Mouse (Mus musculus) heart, adult 18-20 months (tissue): ENCODE data around the gene Pip5k1c. TPM values are rescaled to one million over a fixed set of nuclear protein-coding genes. Genes with fewer than 3 reads are reported as not detected.

ENCODE experiments used
- DNase-seq, 2 experiments: peaks; one replicate each; pipeline ENCODE4 v3.0.0; 2021 to 2022; ENCODE audit warnings: mixed read lengths in 1 of 2
- total RNA-seq, 2 experiments: library from RNA; stranded (reverse); gene quantifications; 2 replicates each; pipeline ENCODE4 v1.2.3; 2021

Pip5k1c gene
- total RNA-seq, 2 experiments from 2014 or later, result 23.1 to 25.6 TPM

DNA sequence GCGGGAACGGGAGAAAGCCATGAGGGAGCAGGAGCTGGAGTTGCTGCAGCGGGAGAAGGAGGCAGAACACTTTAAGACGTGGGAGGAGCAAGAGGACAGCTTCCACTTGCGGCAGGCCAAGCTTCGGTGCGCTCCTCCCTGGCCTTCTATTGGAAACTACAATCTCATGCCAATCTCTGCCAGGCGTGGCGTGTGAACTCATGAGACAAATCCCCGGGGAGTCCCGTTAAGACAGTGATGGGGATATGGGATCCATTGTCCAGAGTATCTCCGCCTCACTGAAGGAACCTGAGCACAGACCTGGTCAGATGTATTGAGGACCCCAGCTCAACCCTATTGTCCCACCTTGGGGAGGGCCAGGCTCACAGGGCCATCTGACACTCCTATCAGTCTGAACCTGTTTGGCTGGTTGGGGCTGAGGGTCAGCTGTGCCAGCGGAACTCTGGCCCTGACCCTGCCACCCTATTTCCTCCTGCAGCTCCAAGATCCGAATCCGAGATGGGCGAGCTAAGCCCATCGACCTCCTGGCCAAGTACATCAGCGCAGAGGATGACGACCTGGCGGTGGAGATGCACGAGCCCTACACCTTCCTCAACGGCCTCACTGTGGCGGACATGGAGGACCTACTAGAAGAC, 30.5 kb downstream of the Pip5k1c start:
- no peak for DNase-seq

DNA sequence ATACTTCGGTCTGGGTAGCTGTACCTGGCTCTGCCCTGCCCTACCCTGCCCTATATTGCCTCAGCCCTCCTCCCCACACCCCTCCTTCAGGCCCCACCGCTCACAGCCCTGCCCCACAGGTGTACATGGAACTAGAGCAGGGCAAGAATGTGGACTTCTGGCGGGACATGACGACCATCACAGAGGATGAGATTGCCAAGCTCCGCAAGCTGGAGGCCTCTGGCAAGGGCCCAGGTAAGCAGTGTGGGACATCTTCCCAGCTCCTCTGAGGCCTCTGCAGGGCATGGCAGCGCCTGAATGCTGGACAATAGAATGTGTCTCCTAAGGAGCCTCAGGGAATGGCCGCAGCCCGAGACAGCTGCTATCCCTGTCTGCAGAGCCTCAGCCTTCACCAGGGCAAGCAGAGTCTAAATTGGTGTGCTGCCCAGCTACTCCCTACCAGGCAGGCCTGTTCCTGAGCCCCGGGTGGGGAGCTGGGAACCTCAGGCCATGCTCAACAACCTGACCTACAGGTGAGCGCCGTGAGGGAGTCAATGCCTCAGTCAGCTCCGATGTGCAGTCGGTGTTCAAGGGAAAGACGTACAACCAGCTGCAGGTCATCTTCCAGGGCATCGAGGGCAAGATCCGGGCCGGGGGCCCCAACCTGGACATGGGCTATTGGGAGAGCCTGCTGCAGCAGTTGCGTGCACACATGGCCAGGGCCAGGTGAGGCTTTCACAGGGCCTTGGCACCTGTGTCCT, 31.2 kb downstream of the Pip5k1c start:
- no peak for DNase-seq

DNA sequence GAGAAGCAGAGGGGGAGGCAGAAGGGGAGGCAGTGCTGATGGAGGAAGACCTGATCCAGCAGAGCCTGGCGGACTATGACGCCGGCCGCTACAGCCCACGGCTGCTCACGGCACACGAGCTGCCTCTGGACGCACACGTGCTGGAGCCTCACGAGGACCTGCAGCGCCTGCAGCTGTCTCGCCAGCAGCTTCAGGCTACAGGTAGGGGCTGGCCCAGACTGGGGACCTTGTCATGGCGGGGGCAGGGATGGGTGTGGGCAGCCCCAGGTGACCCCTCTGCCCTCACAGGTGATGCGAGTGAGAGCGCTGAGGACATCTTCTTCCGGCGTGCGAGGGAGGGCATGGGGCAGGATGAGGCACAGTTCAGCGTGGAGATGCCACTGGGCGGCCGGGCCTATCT, 32.4 kb downstream of the Pip5k1c start:
- DNase-seq, result no peak

DNA sequence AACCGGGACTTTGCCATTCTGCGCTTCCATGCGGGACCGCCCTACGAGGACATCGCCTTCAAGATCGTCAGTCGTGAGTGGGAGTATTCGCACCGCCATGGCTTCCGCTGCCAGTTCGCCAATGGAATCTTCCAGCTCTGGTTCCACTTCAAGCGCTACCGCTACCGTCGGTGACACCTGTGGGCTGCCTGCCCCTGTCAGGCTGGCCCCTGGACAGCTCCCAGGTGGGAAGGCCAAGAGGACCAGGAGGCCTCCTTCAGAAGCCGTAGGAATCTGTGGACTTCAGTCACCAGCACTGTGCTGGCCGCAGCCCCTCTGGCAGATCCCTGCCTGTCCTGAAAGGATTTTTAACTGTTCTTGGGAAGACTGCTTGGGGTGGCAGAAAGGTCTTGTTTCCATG, 33.0 kb downstream of the Pip5k1c start:
- no peak for DNase-seq

DNA sequence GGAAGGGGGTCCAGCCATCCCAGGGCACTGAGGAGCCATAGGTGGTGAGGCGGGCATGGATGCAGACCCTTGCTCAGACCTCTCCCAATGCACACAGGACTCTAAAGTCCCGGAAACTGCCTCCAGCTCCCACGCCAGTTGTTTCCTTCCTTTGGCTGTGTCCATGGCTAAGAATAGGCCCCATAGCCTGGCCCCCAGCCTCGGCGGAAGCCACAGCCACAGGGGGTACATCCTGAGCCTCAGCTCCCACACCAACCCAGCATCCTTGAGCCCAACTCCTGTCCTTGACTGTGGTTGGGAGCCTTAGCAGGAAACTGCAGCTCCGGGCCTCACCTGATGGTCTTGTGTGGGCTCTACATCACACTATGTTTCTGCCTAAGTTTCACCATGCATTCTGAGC, 34.1 kb downstream of the Pip5k1c start:
- DNase-seq, result peak; percentile 53 to 82

DNA sequence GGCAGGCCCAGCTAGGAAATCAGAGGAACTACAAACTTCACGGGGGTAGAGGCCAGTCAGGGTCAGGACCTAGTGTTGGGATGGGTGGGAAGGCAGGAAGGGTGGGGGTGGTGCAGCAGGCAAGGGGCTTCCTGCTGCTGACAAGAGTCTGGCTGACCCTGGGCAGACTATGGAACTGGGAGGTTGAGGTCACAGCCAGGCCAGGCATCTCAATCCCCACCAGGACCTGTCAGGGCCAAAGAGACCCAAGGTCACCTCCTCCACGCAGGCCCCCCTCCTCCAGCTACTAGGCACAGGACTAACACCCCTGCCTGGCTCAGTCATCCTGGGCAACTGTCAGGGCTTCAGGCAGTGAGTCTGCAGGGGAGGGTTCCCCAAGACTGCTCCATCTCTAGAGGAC, 35.2 kb downstream of the Pip5k1c start:
- DNase-seq, result peak; percentile 33 to 66

DNA sequence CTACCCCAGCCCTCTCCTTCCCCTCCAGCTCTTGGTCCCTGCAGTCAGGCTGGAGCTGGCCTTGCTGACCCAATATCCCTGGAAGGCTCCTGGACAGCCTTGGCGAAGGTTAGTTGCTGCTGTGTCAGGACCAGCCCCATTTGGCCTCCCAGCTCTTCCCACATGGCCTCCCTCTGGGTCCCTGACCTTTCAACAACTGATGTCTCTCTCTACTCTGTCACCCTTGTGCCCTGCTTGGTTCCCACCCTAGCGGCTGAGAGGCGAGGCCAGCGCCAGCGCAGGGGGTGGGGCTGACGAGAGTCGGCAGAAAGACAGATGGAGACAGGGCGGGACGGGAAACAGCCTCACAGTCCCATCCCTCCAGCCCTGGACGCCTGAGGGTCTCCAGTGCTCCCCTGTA, 35.6 kb downstream of the Pip5k1c start, which contains the start of gene Tbxa2r:
Gene Tbxa2r (plus strand): TSS at position 346 of the 400 bp plus-strand sequence.
- DNase-seq, result peak; percentile 74 to 81

DNA sequence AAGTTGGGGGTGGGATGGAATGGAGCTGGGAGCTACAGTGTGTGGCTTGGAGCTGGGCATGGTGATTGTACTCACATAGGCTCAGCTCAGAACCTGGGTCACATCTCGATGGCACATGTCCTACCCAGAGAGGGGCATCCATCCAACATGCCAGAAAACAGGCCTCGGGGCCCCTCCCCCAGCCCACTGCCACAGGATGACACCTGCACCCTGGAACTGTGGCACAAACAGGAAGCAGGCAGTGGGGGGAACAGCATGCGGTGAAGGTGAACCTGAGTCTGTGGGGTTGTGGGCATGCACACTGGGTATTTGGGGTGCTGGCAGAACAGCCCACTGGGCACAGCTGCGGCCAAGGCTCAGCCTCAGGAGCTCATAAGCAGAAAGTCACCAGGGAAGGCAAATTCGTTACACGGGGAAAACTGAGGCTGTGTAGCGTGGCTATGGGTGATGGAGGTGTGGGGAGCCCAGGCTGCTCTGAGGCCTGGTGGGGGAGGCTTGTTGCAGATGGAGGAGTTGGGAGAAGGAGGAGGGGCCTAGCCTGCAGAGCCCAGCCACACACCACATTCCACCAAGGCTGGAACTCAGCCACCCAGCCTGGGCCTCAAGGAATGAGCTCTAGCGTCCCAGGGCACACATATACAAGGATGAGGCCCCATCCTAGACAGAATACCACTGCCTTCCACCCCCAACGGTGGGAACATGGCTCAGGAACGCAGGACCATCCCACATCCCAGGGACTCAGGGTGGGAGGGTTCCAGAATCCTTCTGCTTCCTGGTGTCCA, 36.6 kb downstream of the Pip5k1c start:
- DNase-seq, result no peak

DNA sequence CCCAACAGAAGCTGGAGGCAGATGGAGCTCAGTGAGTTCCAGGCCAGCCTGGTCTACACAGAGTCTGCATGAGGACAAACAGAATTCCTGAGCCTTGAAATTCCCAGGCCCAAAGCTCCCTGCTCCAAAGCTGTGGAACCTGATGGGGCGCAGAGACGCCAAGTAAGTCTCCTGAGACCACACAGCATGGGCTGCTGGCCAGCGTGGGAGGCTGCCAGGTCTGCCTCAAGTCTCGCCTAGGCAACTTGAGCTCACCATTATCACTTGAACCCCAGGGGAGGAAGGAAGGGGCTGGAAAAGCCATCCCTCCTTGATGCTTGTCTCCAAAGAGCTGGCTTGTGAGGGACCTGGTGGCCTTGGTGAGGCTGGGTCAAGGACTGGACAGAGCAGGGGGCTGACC, 37.2 kb downstream of the Pip5k1c start:
- DNase-seq, result peak; percentile 77 to 79

DNA sequence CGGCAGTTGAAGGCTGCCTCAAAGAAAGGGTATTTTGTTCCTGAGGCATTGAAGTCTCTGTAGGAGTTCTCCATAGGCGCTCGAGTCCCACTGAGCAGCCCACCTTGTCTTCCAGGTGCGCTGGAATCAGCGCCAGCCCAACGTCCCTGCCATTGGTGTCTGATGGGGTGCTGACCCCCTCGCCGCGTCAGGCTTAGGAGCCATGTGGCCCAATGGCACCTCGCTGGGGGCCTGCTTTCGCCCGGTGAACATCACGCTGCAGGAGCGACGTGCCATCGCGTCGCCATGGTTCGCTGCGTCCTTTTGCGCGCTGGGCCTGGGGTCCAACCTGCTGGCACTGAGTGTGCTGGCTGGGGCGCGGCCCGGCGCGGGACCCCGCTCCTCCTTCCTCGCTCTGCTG, 39.5 kb downstream of the Pip5k1c start:
- no peak for DNase-seq

DNA sequence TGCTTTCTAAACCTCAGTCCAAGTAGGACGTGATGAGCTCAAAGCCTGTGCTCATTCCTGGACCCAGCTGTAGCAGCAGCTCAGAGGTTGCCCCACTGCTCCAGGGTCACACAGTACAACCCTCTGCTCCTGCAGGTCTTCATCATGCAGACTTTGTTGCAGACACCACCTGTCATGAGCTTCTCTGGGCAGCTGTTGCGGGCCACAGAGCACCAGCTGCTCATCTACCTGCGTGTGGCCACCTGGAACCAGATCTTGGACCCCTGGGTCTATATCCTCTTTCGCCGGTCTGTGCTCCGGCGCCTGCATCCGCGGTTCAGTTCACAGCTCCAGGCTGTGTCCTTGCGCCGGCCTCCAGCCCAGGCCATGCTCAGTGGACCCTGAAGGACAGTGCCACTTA, 41.6 kb downstream of the Pip5k1c start:
- DNase-seq, result no peak

DNA sequence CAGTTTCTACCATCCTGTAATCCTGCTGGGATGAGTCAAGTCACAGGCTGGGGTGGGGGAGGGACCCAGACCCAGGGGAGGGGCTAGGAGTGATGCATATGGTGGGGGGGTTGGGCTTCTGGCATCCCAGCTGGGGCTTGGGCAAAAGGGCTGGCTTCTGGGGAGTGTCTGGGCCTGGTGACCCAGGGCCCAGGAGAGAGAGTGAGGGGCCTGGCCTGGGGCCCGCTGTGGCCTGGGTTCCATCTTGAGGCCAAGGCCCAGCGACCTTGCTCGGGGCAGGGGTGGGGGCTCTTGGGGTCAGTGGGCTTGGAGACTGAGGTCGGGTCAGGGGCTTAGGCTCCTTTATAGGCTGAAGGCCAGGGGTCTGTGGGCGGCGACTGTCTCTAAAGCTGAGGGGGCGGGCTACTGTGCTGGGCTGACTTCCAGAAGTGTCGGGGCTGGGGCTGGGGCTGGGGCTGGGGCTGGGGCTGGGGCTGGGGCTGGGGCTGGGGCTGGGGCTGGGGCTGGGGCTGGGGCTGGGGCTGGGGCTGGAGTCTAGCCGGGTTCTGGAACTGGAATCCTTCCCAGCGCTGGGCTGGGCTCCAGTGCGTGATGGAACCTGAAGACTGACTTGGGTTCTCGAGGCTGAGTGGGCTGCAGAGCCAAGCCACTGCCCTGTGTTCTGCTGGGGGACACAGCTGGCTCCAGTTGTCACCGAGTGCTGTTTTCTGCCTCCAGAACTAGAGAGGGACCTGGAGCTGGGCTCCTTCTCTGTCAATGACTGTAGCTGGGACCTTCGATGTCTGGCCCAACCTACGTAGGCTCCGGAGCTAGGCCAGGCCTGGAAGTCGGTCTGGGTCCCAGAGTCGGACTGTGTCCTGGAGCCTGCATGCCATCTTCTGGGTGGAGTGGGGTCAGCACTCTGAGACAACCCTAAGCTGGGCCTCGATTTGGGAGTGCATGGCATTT, 42.9 kb downstream of the Pip5k1c start:
- DNase-seq, result no peak

DNA sequence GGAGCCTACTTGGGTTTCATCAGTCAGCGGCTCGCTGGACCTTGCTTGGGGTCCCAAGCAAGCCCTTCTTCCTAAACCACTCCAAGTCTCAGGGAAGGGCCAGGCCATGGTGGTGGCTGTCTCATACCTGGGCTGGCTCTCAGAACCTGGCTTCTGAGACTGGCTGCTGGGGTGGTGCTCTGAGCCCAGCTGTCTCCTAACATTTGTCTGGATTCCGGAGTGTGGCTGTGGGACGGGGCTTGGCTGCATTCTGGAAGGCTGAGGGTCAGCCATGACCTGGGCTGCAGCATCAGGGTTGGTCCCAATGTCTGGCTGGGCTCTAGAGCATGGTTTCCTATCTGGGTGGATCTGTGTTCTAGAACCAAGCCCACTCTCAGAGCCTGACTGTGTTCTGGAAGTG, 43.8 kb downstream of the Pip5k1c start:
- no peak for DNase-seq

DNA sequence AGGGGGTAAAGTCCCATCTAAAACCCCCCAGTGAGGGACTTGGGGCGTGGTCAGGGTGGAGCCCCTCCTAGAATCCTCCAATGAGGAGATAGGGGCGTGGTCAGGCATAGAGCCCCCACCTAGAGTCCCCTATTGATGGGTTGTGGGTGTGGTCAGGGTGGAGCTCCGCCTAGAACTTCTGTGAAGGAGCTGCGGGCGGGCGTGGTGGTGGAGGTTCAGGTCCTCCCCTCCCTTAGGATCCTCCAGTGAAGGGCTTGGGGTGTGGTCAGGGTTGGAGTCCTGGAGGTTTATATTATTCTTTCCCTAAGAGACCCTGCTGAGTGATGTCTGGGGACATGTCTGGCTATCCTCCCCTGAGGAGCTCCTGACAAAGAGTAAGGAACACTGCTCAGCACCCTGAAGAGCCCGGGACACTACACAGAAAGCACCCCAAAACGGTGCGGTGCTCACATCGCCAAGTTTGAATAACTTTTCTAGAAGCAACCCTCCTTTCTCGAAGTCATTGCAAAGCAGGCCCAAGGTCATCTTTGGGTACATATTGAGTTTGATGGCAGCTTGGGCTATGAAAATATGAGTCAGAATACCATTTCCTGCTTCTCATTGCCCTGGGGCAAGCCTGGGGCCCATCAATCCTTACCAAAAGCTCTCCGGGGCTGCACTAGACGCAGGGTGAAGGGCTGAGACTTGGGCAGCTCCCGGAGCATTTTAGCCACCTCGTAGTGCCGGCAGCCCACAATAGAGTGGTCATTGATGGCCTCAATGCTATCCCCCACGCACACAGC, 48.0 kb downstream of the Pip5k1c start:
- DNase-seq, result no peak

DNA sequence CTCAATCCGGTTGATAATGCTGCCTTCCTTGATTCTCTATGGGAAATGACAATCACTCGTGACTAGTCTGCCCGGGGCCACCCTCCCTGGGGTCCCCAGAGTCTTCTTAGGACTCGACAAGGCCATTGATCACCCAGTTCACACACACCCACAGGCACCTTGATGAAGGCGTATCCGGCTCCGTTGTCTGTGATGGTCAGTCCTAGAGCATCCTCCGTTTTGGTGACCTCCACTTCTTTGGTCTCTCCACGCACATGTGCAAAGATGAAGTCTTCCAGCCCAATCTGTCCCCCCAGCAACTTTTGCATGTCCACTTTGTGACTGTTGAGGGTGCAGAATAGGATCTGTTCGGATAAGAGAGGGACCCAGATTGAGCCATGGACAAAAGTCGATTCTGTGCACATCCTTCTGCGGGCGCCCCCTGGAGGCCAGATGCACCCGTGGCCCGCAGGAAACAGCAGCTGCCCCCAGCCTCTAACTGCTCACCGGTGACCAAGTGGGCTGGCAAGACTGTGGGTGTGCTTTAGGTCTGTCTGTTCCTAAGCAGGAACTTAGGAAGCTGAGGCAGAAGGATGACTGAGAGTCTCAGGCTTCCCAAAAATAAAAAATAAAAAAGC, 48.7 kb downstream of the Pip5k1c start:
- peak; percentile 66 to 90 for DNase-seq

DNA sequence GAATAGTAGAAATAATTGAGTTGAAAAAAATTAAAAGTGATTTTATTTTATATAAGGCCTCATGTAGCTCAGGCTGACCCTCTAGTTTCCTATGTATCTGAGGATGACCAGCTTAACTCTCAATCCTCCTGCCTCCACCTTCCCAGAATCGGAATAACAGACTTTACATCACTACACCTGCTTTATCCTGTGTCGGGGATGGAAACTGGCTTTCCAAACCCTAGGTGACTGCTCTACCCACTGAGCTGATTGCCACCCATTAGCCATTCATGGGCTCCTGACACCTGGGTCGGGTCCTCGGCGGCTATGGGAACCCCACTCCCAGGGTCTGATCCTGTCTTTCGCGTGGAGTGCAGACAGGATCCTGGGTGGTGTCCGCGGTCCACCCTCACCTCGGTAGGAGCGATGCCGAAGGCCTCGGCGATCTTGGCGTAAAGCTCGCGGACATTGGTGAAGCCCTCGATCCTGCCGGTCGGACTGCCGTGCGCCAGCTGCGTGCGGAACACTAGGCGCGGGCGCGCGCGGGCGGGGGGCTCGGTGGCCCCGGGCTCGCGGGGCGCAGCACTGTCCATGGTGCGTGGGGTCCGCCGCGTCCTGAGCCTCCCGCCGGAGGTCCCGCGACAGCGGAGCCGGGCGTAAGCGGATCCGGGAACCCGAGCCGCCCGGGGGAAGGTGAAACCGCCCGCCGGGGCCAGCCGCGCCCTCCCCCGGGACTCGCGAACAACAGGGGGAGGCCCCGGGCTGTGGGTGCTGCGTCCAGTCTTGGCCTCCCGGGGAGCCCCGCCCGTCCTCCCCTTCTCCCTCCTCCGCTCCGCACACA, 50.1 kb downstream of the Pip5k1c start, which contains the start of gene Gipc3:
Gene Gipc3 (minus strand): TSS at position 581 of the 820 bp plus-strand sequence.
- DNase-seq, result peak in 1 of 2 experiments; percentile 39

DNA sequence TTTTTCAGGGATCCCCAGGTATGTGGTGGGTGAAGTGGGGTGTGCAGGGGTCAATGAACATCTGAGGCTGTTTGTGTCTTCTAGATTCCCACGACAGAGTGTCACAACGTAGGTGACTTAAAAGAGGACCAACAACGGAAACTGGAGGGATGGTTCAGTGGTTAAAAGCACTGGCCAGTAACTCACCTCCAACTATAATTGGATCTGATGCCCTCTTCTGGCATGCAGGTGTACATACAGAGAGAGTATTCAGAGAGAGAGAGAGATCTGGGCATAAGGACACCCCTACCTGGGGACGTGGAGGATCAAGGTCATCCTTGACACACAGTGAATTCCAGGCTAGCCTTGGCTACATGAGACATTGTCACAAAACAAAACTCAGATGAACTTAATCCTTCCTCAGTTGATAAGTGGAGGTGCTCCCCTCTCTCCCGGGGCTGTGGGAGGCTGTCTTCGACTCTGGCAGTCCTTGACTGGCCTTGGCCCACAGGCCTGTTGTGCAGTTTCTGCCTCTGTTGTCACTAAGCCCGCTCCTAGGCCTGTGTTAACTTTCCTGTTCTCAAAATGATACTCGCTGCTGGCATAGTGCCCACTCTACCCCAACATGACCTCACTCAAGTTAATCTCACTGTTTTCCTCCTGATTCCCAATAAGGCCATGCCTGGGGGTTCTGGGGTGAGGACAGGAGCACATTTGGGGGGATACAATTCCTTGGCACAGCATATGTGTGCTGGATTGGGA, 51.8 kb downstream of the Pip5k1c start:
- DNase-seq, result peak in 1 of 2 experiments; percentile 50

DNA sequence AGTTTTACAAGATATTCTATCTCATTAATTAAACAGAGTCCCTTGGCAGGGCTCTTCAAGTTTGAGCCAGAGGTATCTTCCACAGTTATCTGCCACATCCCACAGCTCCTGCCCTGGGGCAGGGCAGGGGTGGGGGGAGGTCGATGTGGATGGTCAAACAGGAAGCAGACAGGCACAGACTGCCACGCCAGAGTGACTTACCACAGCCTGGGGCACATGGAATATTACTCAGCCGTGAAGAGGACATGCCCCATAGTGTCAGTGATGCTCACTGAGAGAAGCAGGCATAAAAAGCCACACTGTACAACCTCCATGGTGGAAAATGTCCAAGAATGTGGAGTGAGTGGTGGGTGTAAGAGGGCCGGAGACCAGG, 52.4 kb downstream of the Pip5k1c start:
- DNase-seq, result no peak
